Mouse (Mus musculus) stomach, postnatal 0 days (tissue): ENCODE measurements at regions not wholly inside any gene's neighbourhood (a gene's known extent, or its start where the extent isn't known, plus 50 kb on each side); places are given as distances from the start of the nearest gene placed in this dataset.

ENCODE experiments used
- ATAC-seq: fragments of 200-750 bp; cut with Nextera tagmentation; 2 replicates; pipeline ENCODE4 v1.8.0; 2017; ENCODE audit not compliant: low FRiP score, low TSS enrichment
- DNase-seq: peaks from one replicate; pipeline ENCODE4 v3.0.0-alpha.2; 2016; ENCODE audit warnings: low spot score
- H3K27ac ChIP-seq: fragments of 300-500 bp; sonication (generic); replicated peaks from 2 replicates; pipeline ENCODE4 v1.5.1; 2014; ENCODE audit warnings: mild to moderate bottlenecking, control low read depth
- H3K27me3 ChIP-seq: fragments of 300-500 bp; sonication (generic); 2 replicates; pipeline ENCODE4 v1.6.1; 2014; ENCODE audit warnings: low read length; ENCODE audit not compliant: control insufficient read depth, insufficient read depth
- H3K36me3 ChIP-seq: fragments of 300-500 bp; sonication (generic); 2 replicates; pipeline ENCODE4 v1.6.1; 2014; ENCODE audit warnings: low read length, mixed read lengths; ENCODE audit not compliant: control insufficient read depth, insufficient read depth
- H3K4me1 ChIP-seq: fragments of 300-500 bp; sonication (generic); replicated peaks from 2 replicates; pipeline ENCODE4 v1.6.1; 2014; ENCODE audit warnings: antibody characterized with exemption; ENCODE audit not compliant: control insufficient read depth, insufficient read depth
- H3K4me2 ChIP-seq: fragments of 300-500 bp; sonication (generic); replicated peaks from 2 replicates; pipeline ENCODE4 v1.6.1; 2014; ENCODE audit warnings: low read depth, mild to moderate bottlenecking, control low read depth, moderate library complexity
- H3K4me3 ChIP-seq: fragments of 300-500 bp; sonication (generic); 2 replicates; pipeline ENCODE4 v1.5.1; 2014; ENCODE audit warnings: low read depth, low read length, control low read depth
- H3K9ac ChIP-seq: fragments of 300-500 bp; sonication (generic); 2 replicates; pipeline ENCODE4 v1.6.1; 2014; ENCODE audit warnings: mild to moderate bottlenecking, low read length, control low read depth, mixed read lengths
- H3K9me3 ChIP-seq: fragments of 300-500 bp; sonication (generic); 2 replicates; pipeline ENCODE4 v1.6.1; 2016; ENCODE audit warnings: low read length; ENCODE audit not compliant: control insufficient read depth
- CTCF ChIP-seq: IDR thresholded peaks from 2 replicates; pipeline ENCODE4 v1.5.1; 2016; ENCODE audit warnings: antibody characterized with exemption, low read depth, mild to moderate bottlenecking, moderate library complexity
- EP300 ChIP-seq: optimal IDR thresholded peaks from 2 replicates; pipeline ENCODE3; 2016; ENCODE audit warnings: antibody characterized with exemption
- WGBS: fragments of 180-500 bp; shearing (Covaris S2); extraction: QIAGEN DNeasy Blood & Tissue Kit; methylation state at CpG from one replicate; pipeline ENCODE4 v1.1.7; 2014; 5-methylcytosine and 5-hydroxymethylcytosine counted together

DNA sequence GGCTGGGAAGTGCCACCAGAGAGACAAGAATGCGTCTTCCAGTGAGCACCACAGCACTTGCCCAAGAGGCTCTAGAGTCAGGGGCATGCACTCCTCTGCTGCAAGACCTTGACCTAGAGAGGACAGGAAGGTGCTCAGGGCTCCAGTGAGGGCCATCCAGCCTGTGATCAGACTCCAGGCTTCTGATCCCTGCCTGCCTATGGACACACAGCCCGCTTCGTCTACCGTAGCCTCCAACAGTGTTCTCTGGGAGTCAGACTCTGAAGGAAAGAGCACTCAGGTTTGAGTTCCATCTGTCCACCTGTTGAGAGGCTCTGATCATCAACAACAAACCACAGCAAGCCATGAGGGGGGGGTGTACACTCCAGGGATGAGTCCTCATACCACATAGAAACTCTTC lies 1152.3 kb downstream of the 4930447A16Rik start:
- no peak for ATAC-seq
- TF ChIP-seq EP300 (no peak), CTCF (no peak)
- Histone ChIP-seq H3K4me1 (no peaks in the 10 kb centered on the region), H3K9me3 (no peaks in the 10 kb centered on the region), H3K4me2 (no peak overlapping the region), H3K36me3 (no peaks in the 10 kb centered on the region), H3K4me3 (no peak overlapping the region), H3K27ac (no peak overlapping the region), H3K27me3 (no peaks in the 10 kb centered on the region), H3K9ac (no peak overlapping the region)
- WGBS, result 95% methylated on average over 4 of the region's 4 CpGs
- DNase-seq, result no peak

DNA sequence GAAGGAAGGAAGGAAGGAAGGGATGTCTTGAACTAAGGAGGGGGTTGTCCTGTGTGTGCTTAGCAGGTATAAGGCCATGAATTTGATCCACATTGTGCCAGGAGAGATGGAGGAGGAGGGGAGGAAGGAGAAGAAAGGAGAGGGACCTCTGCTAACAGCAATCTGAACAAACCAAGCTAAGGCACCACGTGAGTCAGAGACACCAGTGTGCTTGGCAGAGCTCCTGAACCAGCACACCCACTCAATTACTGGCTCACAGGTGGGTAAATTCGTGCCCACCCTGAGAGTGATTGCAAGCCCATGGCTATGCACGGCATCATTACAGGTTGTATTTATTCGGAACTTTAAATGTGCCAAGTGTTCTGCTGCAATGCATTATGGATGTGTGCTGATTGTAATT lies 1154.1 kb downstream of the 4930447A16Rik start:
- Histone ChIP-seq H3K27ac (no peak overlapping the region), H3K9ac (no peak overlapping the region), H3K36me3 (no peaks in the 10 kb centered on the region), H3K4me3 (no peak overlapping the region), H3K4me1 (no peaks in the 10 kb centered on the region), H3K9me3 (no peaks in the 10 kb centered on the region), H3K27me3 (no peaks in the 10 kb centered on the region), H3K4me2 (no peak overlapping the region)
- DNase-seq (no peak), ATAC-seq (no peak)
- TF ChIP-seq CTCF (no peak), EP300 (no peak)
- WGBS, result 77% methylated on average over 4 of the region's 4 CpGs

DNA sequence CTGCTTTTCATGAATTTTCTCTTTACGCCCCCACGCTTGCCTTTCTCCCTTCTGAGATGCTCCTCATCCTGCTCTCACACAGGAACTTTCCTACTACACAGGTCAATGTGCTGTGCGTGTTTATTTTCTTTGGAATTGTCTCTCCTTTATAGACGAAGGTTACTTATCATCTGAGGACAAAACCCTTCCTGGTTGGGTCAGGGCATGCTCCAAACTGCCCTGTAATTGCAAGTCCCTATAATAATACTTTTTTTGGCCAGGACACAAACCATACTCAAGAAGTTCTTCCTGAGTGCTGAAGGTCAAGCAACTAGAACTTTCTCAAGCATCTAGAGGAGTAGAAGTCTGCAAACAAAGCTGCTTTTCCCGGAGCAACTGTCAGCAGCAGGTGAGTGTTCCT lies 1158.1 kb downstream of the 4930447A16Rik start:
- Histone ChIP-seq H3K36me3 (no peaks in the 10 kb centered on the region), H3K27me3 (no peaks in the 10 kb centered on the region), H3K27ac (no peak overlapping the region), H3K4me3 (no peak overlapping the region), H3K9me3 (no peaks in the 10 kb centered on the region), H3K4me1 (no peaks in the 10 kb centered on the region; the same call in 1 of the 2 replicates), H3K9ac (no peak overlapping the region), H3K4me2 (no peak overlapping the region)
- no peak for TF ChIP-seq EP300
- TF ChIP-seq CTCF, result no peak
- WGBS, result 51% methylated on average over 5 of the region's 5 CpGs
- ATAC-seq (no peak), DNase-seq (no peak)

DNA sequence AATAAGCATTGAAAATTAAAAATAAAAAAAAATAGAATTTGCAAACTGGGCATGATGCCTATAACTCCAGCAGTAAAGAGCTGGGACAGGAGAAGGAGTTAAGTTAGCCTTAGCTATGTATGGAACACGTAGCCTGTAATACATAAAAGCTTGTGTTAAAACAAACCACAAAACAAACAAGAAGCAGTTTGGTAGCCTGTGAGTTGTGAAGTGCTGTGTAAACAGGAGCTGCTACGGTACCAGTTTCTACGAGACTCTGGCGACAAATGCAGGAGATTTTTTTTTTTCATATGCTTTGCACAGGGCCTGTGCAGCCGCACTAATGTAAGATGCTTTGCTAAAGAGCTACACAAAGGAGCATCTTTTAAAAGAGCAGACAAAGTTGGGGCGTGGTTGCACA lies 1159.1 kb downstream of the 4930447A16Rik start:
- Histone ChIP-seq H3K9me3 (no peaks in the 10 kb centered on the region), H3K27ac (no peak overlapping the region), H3K4me2 (no peak overlapping the region), H3K9ac (no peak overlapping the region), H3K36me3 (no peaks in the 10 kb centered on the region), H3K27me3 (no peaks in the 10 kb centered on the region), H3K4me3 (no peak overlapping the region), H3K4me1 (no peaks in the 10 kb centered on the region; the same call in 1 of the 2 replicates)
- WGBS, result 54% methylated on average over 6 of the region's 6 CpGs
- DNase-seq, result no peak
- ATAC-seq, result no peak
- TF ChIP-seq EP300 (no peak), CTCF (no peak)

DNA sequence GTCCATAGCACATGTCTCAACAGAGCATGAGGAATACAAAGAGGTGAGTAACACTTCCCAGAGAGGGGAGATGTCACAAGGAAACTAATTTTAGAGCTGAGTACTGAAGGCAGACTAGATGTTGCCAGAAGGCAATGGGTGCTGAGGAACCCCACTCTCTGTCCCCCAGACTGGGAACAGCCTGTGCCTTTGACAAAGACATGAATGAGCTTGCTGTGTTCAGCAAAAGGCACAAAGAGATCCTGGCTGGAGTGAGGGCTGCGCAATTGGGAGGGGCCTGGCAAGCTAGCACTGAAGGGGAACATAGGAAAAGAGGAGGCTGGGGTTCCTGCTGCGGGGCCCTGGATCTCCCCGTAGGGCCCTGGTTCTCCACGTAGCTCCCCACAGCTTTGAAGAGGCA lies 1160.3 kb downstream of the 4930447A16Rik start:
- WGBS, result 70% methylated on average over 4 of the region's 4 CpGs
- no peak for TF ChIP-seq EP300
- no peak for TF ChIP-seq CTCF

DNA sequence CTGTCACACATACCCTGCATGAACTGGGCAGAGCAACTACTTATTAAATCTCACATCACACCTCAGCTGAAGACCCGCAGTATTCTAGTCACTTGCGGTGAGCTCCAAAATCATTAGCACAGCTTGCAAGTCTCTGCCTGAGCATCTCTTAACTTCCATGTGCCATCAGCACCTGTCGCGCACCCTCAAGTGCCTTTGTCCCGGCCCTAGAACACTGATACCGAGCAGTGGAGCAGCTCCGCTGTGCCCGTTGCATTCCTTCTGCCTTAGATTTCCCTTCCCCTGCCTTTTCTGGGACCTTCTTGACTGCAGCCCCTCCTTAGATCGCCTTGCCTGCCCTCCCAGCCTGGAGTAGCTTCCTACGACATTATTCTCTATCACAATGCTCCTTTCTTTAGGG lies 1161.2 kb downstream of the 4930447A16Rik start:
- WGBS, result 70% methylated on average over 10 of the region's 10 CpGs
- ATAC-seq, result no peak
- H3K9me3 ChIP-seq, result no peaks in the 10 kb centered on the region
- no peaks in the 10 kb centered on the region; the same call in 1 of the 2 replicates for H3K4me1 ChIP-seq
- H3K4me2 ChIP-seq, result no peak overlapping the region
- H3K4me3 ChIP-seq, result no peak overlapping the region
- TF ChIP-seq CTCF, result no peak
- no peak for TF ChIP-seq EP300
- H3K9ac ChIP-seq, result no peak overlapping the region
- no peaks in the 10 kb centered on the region for H3K36me3 ChIP-seq
- no peak for DNase-seq
- no peaks in the 10 kb centered on the region for H3K27me3 ChIP-seq
- H3K27ac ChIP-seq, result no peak overlapping the region

More for the DNA sequence above, 1160.3 kb downstream of the 4930447A16Rik start:
- no peak overlapping the region for H3K9ac ChIP-seq
- ATAC-seq (peak; percentile 46; the same call in 1 of the 2 replicates), DNase-seq (no peak)
- no peaks in the 10 kb centered on the region for H3K9me3 ChIP-seq
- H3K4me2 ChIP-seq, result no peak overlapping the region
- no peak overlapping the region for H3K4me3 ChIP-seq
- H3K36me3 ChIP-seq, result no peaks in the 10 kb centered on the region
- H3K27ac ChIP-seq, result peak overlapping the region; percentile 61
- no peaks in the 10 kb centered on the region; the same call in 1 of the 2 replicates for H3K4me1 ChIP-seq
- no peaks in the 10 kb centered on the region for H3K27me3 ChIP-seq
